Mouse (Mus musculus) stomach, embryonic 14.5 days (tissue): Measurements from ENCODE around the gene Nxn. TPM values are rescaled to one million over a fixed set of nuclear protein-coding genes. Genes with fewer than 3 reads are reported as not detected.
A peak's percentile ranks its signal among the peaks of the same experiment; 100 is the strongest.

ENCODE experiments used
- ATAC-seq: fragments of 200-750 bp; cut with Nextera tagmentation; 2 replicates; pipeline ENCODE4 v1.8.0; 2017; ENCODE audit warnings: low read depth, moderate TSS enrichment; ENCODE audit not compliant: insufficient number of reproducible peaks, insufficient read depth, low FRiP score
- H3K27ac ChIP-seq: fragments of 300-500 bp; sonication (generic); 2 replicates; pipeline ENCODE4 v1.5.1; 2014; ENCODE audit warnings: mild to moderate bottlenecking, low read length, moderate library complexity, mixed read lengths
- H3K27me3 ChIP-seq: fragments of 300-500 bp; sonication (generic); 2 replicates; pipeline ENCODE4 v1.6.1; 2014; ENCODE audit warnings: low read length, control low read depth, mixed read lengths; ENCODE audit not compliant: control insufficient read depth, insufficient read depth
- H3K36me3 ChIP-seq: fragments of 300-500 bp; sonication (generic); 2 replicates; pipeline ENCODE4 v1.6.1; 2014; ENCODE audit warnings: mild to moderate bottlenecking, control low read depth, low read length, moderate library complexity, mixed read lengths; ENCODE audit not compliant: control insufficient read depth, insufficient read depth
- H3K4me1 ChIP-seq: fragments of 300-500 bp; sonication (generic); 2 replicates; pipeline ENCODE4 v1.6.1; 2014; ENCODE audit warnings: low read length, control low read depth, mixed read lengths; ENCODE audit not compliant: control insufficient read depth, insufficient read depth
- H3K4me2 ChIP-seq: fragments of 300-500 bp; sonication (generic); replicated peaks from 2 replicates; pipeline ENCODE4 v1.6.1; 2014; ENCODE audit warnings: low read depth, low read length, control low read depth
- H3K4me3 ChIP-seq: fragments of 300-500 bp; sonication (generic); 2 replicates; pipeline ENCODE4 v1.5.1; 2014; ENCODE audit warnings: low read depth, low read length, control low read depth
- H3K9ac ChIP-seq: fragments of 300-500 bp; sonication (generic); replicated peaks from 2 replicates; pipeline ENCODE4 v1.6.1; 2014; ENCODE audit warnings: low read depth, mild to moderate bottlenecking, control low read depth, low read length, moderate library complexity, mixed read lengths
- H3K9me3 ChIP-seq: fragments of 300-500 bp; sonication (generic); 2 replicates; pipeline ENCODE4 v1.6.1; 2016; ENCODE audit warnings: low read depth, low read length, control low read depth; ENCODE audit not compliant: control insufficient read depth
- WGBS: fragments of 180-500 bp; shearing (Covaris S2); extraction: QIAGEN DNeasy Blood & Tissue Kit; methylation state at CpG from one replicate; pipeline ENCODE4 v1.1.7; 2014; 5-methylcytosine and 5-hydroxymethylcytosine counted together
- polyA plus RNA-seq: library from polyadenylated mRNA; unstranded; fragments of >200 nt; fragmentation: Nextera tagmentation; extraction: Ambion mirVana; gene quantifications from 2 replicates; pipeline ENCODE4 v1.2.1, GENCODE M21; 2014

Nxn gene
- polyA plus RNA-seq, 1 experiment from 2014 or later = 50.4 TPM

DNA sequence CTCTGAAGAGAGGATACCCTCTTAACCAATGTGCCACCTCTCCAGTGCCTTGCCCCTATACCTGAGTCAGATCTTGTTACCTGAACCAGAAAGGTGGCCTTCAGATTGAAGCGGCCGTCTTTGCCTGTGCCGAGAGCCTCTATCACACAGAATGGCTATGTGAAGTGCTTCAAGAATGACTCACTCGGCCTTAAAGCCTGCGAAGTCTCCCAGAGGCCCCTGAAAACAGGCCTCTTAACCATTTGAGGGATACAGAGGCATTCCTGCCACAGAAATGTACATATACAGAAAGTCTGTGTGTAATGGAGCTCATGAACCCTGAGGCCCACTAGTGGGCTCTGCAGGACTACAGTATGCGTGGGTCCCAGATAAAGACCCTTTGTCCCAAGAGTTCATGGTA, 115.1 kb downstream of the Nxn start:
- Histone ChIP-seq H3K27me3 (no peaks in the 10 kb centered on the region), H3K27ac (no peak overlapping the region), H3K9me3 (no peaks in the 10 kb centered on the region; the same call in 1 of the 2 replicates), H3K4me3 (no peak overlapping the region), H3K36me3 (no peaks in the 10 kb centered on the region), H3K9ac (no peak overlapping the region), H3K4me1 (peaks cover 14% of the 10 kb centered on the region; the same call in 1 of the 2 replicates), H3K4me2 (no peak overlapping the region)
- WGBS = 90% methylated on average over 6 of the region's 6 CpGs
- ATAC-seq = no peak

GRCm38 (mm10) chr11:76279971-76280370, 119.0 kb downstream of the Nxn start:
- Histone ChIP-seq H3K27me3 (no peaks in the 10 kb centered on the region), H3K36me3 (no peaks in the 10 kb centered on the region), H3K4me2 (no peak overlapping the region), H3K4me3 (no peak overlapping the region), H3K4me1 (no peaks in the 10 kb centered on the region), H3K27ac (no peak overlapping the region), H3K9ac (no peak overlapping the region), H3K9me3 (no peaks in the 10 kb centered on the region; the same call in 1 of the 2 replicates)
- ATAC-seq = no peak
- 56% methylated on average over 2 of the region's 2 CpGs for WGBS

- no peaks in the 10 kb centered on the region for H3K4me1 ChIP-seq
- no peak for ATAC-seq
- no peaks in the 10 kb centered on the region for H3K27me3 ChIP-seq
- no peak overlapping the region; the same call in 1 of the 2 replicates for H3K27ac ChIP-seq
- WGBS = 59% methylated on average over 14 of the region's 14 CpGs
- no peak overlapping the region for H3K4me2 ChIP-seq
- no peaks in the 10 kb centered on the region; the same call in 1 of the 2 replicates for H3K36me3 ChIP-seq
- H3K9ac ChIP-seq = no peak overlapping the region
- no peak overlapping the region for H3K4me3 ChIP-seq
- H3K9me3 ChIP-seq = no peaks in the 10 kb centered on the region; the same call in 1 of the 2 replicates
These were observed 119.7 kb downstream of the Nxn start for GRCm38 (mm10) chr11:76278960-76279852.

GRCm38 (mm10) chr11:76272440-76272839, 126.5 kb downstream of the Nxn start:
- Histone ChIP-seq H3K4me3 (no peak overlapping the region), H3K9ac (no peak overlapping the region), H3K9me3 (no peaks in the 10 kb centered on the region), H3K27me3 (no peaks in the 10 kb centered on the region), H3K4me2 (no peak overlapping the region), H3K4me1 (no peaks in the 10 kb centered on the region), H3K36me3 (peaks cover 10% of the 10 kb centered on the region), H3K27ac (no peak overlapping the region)
- 77% methylated on average over 4 of the region's 4 CpGs for WGBS
- no peak for ATAC-seq

DNA sequence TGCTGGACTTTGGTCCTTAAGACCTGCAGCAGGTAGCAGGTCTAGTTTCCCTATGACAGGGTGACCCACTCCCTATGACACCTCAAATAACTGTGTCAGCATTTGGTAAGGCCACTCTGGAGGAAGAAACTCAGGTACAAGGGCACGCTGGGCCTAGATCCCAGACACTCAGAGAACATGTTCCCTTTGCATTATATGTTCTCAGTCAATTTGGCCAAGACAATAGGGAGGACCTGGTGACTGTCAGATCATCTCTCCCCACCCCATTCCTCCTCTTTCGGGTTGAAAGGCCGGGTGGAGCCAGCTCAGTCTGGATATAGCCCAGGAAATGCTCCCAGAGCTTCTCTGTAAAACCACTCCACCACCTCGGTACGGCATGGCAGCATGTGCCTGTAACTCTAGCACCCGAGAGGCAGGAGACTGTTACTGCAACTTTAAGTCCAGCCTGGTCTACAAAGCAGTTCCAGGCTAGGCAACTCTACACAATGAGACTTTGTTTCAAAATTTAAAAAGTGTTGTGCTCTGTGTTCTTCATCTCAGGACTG, 130.3 kb downstream of the Nxn start:
- H3K9me3 ChIP-seq = no peaks in the 10 kb centered on the region
- no peaks in the 10 kb centered on the region for H3K4me1 ChIP-seq
- 73% methylated on average over 6 of the region's 6 CpGs for WGBS
- H3K36me3 ChIP-seq = peaks cover 6% of the 10 kb centered on the region
- peak overlapping the region; percentile 39; the same call in 1 of the 2 replicates for H3K27ac ChIP-seq
- H3K4me2 ChIP-seq = no peak overlapping the region
- ATAC-seq = no peak
- H3K9ac ChIP-seq = no peak overlapping the region
- no peak overlapping the region for H3K4me3 ChIP-seq
- no peaks in the 10 kb centered on the region for H3K27me3 ChIP-seq

- no peaks in the 10 kb centered on the region for H3K4me1 ChIP-seq
- 60% methylated on average over 5 of the region's 5 CpGs for WGBS
- H3K27me3 ChIP-seq = no peaks in the 10 kb centered on the region
- no peak overlapping the region for H3K9ac ChIP-seq
- no peak overlapping the region for H3K4me2 ChIP-seq
- no peak overlapping the region for H3K4me3 ChIP-seq
- no peaks in the 10 kb centered on the region for H3K9me3 ChIP-seq
- ATAC-seq = no peak
- peak overlapping the region; percentile 39; the same call in 1 of the 2 replicates for H3K27ac ChIP-seq
- peaks cover 3% of the 10 kb centered on the region; the same call in 1 of the 2 replicates for H3K36me3 ChIP-seq
These were observed 130.9 kb downstream of the Nxn start for GRCm38 (mm10) chr11:76268001-76268459.

- Histone ChIP-seq H3K9ac (no peak overlapping the region), H3K27me3 (no peaks in the 10 kb centered on the region), H3K4me3 (no peak overlapping the region), H3K4me2 (no peak overlapping the region), H3K36me3 (peaks cover 3% of the 10 kb centered on the region; the same call in 1 of the 2 replicates), H3K4me1 (0 out of 2 replicates have a peak, but pooled peaks cover 2% of the 10 kb centered on the region), H3K27ac (peak overlapping the region; percentile 28; the same call in 1 of the 2 replicates), H3K9me3 (no peaks in the 10 kb centered on the region)
- no peak for ATAC-seq
- 64% methylated on average over 7 of the region's 7 CpGs for WGBS
These were observed 131.4 kb downstream of the Nxn start for GRCm38 (mm10) chr11:76267550-76267949.

GRCm38 (mm10) chr11:76262611-76263351, 136.2 kb downstream of the Nxn start:
- Histone ChIP-seq H3K27me3 (no peaks in the 10 kb centered on the region), H3K9ac (no peak overlapping the region), H3K4me2 (no peak overlapping the region), H3K27ac (no peak overlapping the region), H3K4me1 (0 out of 2 replicates have a peak, but pooled peaks cover 2% of the 10 kb centered on the region), H3K36me3 (peaks cover 19% of the 10 kb centered on the region), H3K9me3 (no peaks in the 10 kb centered on the region), H3K4me3 (no peak overlapping the region)
- WGBS = 21% methylated on average over 19 of the region's 19 CpGs
- no peak; the same call in 1 of the 2 replicates for ATAC-seq
